Mouse (Mus musculus) liver, postnatal 0 days (tissue): ENCODE measurements around the gene Acta1.

Experiments
- CTCF ChIP-seq: sonication (generic); IDR thresholded peaks from 2 replicates; pipeline ENCODE4 v1.5.1; 2016; ENCODE audit warnings: antibody characterized with exemption, low read depth
- EP300 ChIP-seq: IDR thresholded peaks from 2 replicates; pipeline ENCODE4 v1.6.1; 2016; ENCODE audit warnings: antibody characterized with exemption, low read depth, mild to moderate bottlenecking

DNA sequence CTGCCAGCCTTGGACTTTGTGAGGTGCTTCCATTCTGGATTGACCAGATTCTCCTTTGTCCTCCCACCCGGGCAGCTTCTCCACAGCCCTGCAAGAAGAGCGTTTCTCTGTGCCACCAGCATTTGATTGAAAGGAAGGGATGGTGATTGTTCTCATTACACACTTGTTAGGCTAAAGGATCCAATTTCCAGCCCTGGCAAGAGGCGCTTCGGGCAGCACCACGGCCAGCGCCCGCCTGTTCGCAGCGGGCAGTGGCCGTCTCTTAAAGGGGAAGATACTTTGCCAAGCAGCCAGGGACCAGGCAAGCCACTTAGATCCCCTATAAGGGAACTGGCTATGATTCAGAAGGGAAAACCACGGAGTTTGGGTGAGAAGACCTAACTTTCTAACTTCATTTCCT is 3.3 kb downstream of the Acta1 start:
- TF ChIP-seq CTCF, result no peak
- TF ChIP-seq EP300, result no peak
